Mouse (Mus musculus): ENCODE results near the gene Syn3.

DNA sequence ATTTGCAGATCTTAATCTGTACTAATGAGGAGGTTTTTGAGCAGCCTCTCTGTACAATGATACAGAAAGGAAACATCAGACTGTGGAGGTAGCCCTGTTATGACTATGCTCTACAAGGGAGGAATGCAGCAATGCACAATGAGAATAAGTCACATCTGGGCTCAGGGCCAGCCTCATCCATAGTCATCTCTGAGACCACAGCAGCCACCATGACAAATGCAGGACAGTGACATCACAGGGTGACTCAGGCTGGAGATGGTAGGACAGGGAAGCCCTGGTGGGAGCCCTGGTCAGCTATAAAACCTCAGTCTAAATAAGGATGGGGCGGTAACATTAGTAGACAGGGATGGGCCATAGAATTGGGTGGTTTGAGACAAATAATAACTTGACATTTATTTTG is 327.4 kb downstream of the Syn3 start:
- TF ChIP-seq CTCF (IDR thresholded peaks at IDR 0.05; ENCODE audit: low read depth) (no peak), EP300 (IDR thresholded peaks at IDR 0.05; ENCODE audit: low read depth) (no peak)
